Mouse (Mus musculus) left cerebral cortex, adult 2 months (tissue): ENCODE data around the gene Il10rb. TPM values are rescaled to one million over a fixed set of nuclear protein-coding genes. Genes with fewer than 3 reads are reported as not detected.

Experiments
- DNase-seq, 2 experiments: peaks; one replicate each; pipeline ENCODE4 v3.0.0; 2021 to 2022; ENCODE audit warnings: low spot score in 2 of 2, mixed read lengths in 1 of 2; ENCODE audit errors: extremely low spot score in 1 of 2
- H3K27ac ChIP-seq: fragments of 200-600 bp; 2 replicates; pipeline ENCODE4 v1.8.1; 2022
- H3K4me3 ChIP-seq: fragments of 200-600 bp; 2 replicates; pipeline ENCODE4 v1.8.1; 2022
- CTCF ChIP-seq: fragments of 200-600 bp; IDR thresholded peaks from 2 replicates; pipeline ENCODE4 v1.8.1; 2022; ENCODE audit warnings: antibody characterized with exemption, mild to moderate bottlenecking, moderate library complexity
- intact Hi-C: fragments of 180-260 bp; cut with DNase I; formaldehyde crosslinking; loops from one replicate; pipeline ENCODE4 v1.15.1; 2025
- total RNA-seq, 2 experiments: library from RNA; stranded (reverse); gene quantifications; 2 replicates each; pipeline ENCODE4 v1.2.3; 2021

Gene Il10rb
- total RNA-seq, 2 experiments from 2014 or later: 8.5 to 9.1 TPM

DNA sequence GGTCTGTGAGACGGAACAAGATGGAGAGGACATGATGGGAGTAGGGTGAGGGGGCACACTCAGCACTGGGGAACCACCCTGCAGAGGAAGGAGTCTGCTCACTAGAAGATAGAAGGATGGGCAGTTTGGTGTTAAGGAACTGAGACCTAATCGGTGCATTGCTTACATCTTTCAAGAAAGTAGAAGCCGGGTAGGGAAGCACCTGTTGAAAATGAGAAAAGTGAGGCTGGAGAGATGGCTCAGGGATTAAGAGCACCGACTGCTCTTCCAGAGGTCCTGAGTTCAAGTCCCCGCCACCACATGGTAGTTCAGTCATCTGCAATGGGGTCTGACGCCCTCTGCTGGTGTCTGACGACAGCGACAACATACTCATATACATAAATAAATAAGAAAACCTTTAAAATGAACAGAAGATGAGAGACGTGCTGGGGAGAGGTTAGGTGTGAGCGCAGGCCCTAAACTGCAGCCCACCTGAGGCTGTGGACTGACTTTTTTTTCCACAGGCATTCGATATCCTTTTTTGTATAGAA lies 53.9 kb downstream of the Il10rb start:
- TF ChIP-seq CTCF: peak; percentile 44
- DNase-seq: no peak
- H3K4me3 ChIP-seq: no peak overlapping the region
- intact Hi-C loops: loop anchor here (5.0 kb wide), 1 partner anchor 103 kb away; no protein-coding TSS in a partner anchor
- no peak overlapping the region for H3K27ac ChIP-seq

DNA sequence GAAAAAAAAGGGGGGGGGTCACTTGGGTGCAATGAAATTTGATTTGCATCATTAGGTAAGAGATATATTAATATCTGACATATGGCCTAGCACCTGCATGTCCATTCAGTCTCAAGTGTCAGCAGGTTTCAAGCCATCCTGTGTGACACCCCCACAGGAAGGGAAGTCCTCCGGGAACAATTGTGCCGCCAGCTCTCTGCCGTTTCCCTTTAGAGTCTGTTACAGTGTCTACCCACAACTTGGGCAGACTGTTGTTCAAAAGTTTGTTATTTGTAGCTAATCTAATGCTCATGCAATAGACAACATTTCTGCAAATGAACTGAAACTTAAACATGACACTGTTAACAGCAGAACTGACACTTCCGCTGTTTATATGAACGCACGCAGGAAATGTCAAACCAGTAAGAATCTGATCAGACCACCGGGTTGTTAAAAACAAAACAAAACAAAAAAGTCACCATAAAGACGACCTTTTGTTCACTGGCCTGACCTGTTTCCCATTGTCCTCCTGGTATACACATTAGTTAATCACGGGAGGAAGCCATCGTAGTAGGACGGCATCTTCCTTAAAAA lies 55.2 kb downstream of the Il10rb start:
- intact Hi-C loops: loop anchor here (5.0 kb wide), 1 partner anchor 104 kb away; no protein-coding TSS in a partner anchor
- no peak for DNase-seq
- Histone ChIP-seq H3K27ac (no peak overlapping the region; the same call in 1 of the 2 replicates), H3K4me3 (no peak overlapping the region)
- no peak for TF ChIP-seq CTCF

DNA sequence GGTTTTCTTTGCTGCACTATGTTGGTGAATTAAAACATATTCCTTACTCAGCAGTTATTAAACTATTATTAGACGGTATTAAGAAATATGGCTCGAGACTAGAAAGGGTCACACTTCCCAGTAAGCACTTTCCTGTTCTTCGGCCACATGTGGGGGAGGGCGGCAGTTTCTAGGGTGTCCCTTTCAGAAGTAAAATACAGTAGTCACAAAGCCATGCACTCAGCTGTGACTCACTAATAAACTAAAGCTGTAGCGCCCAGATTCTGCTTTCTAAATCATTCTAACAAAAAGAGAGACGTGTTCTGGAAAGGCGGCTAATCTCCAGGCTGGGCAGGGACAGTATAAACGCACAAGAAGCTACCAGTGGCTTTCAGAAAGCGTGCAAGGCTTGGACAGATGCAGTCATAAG lies 55.8 kb downstream of the Il10rb start:
- DNase-seq: no peak
- no peak overlapping the region for H3K4me3 ChIP-seq
- no peak overlapping the region for H3K27ac ChIP-seq
- intact Hi-C loops: loop anchor here (5.0 kb wide), 1 partner anchor 104 kb away; no protein-coding TSS in a partner anchor
- TF ChIP-seq CTCF: no peak

DNA sequence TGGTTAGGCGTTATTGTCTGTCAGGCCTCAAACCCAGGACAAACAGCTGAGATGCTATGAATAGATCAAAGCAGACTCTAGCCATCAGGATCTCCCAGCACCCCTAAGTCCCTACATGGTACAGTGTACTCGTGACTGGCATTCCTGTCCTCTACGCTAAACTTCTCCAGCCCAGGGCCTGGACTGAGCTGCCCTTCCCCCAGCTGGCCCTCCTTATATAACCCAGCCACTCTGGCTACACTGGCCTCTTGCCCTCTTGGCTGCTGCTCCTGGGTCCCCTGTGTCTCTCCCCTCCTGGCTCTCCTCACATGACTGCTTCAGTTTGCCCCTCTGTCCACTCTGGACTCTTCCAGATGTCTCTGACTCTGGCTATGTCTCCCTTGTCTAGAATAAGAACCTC lies 56.7 kb downstream of the Il10rb start:
- no peak for TF ChIP-seq CTCF
- Histone ChIP-seq H3K27ac (no peak overlapping the region), H3K4me3 (no peak overlapping the region)
- intact Hi-C loops: loop anchor here (5.0 kb wide), 1 partner anchor 105 kb away; no protein-coding TSS in a partner anchor
- DNase-seq: no peak

DNA sequence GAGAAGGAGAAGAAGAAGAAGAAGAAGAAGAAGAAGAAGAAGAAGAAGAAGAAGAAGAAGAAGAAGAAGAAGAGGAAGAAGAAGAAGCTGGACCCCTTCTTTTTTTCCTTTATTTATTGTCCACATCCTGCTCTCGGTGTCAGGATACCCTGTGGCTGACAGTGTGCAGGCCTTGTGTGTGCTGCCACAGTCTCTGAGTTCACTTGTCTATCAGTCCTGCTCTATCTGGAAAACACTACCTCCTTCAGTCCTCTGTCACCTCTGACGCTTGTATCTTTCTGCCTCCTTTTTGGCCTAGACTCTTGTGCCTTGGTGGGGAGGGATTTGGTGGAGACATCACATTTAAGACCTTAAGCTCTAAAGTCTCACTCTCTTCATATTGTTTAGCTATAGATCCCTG lies 57.4 kb downstream of the Il10rb start:
- Histone ChIP-seq H3K27ac (no peak overlapping the region), H3K4me3 (no peak overlapping the region)
- TF ChIP-seq CTCF: no peak
- intact Hi-C loops: loop anchor here (5.0 kb wide), 1 partner anchor 106 kb away; no protein-coding TSS in a partner anchor
- DNase-seq: no peak

DNA sequence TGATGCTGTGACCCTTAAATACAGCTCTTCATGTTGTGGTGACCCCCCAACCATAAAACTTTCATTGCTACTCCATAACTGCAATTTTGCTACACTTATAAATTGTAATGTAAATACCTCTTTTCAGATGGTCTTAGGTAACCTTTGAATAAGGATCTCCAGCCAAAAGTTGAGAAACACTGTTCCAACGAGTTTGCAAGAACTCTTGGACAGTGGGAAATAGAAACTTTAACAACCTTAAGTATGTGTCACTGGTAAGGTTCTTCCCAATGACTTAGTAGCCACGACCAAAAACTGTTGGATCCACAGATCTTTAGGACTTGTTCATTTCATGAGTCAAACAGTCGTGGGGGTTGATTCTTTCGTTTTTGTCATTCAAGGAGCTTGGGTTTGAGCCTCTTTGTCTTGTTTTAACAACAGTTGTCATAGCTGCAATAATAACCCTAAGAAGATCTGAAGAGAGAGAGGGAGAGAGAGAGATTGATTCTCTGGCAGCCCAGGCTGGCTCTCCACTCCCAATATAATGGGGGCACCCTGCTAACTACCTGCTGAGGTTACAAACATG lies 58.0 kb downstream of the Il10rb start:
- DNase-seq: no peak
- intact Hi-C loops: loop anchor here (2.0 to 5.0 kb wide), 3 partner anchors 21 to 107 kb away; partner anchors contain the start of gene Ifnar1
- H3K27ac ChIP-seq: no peak overlapping the region
- TF ChIP-seq CTCF: no peak
- H3K4me3 ChIP-seq: peak overlapping the region; percentile 60

DNA sequence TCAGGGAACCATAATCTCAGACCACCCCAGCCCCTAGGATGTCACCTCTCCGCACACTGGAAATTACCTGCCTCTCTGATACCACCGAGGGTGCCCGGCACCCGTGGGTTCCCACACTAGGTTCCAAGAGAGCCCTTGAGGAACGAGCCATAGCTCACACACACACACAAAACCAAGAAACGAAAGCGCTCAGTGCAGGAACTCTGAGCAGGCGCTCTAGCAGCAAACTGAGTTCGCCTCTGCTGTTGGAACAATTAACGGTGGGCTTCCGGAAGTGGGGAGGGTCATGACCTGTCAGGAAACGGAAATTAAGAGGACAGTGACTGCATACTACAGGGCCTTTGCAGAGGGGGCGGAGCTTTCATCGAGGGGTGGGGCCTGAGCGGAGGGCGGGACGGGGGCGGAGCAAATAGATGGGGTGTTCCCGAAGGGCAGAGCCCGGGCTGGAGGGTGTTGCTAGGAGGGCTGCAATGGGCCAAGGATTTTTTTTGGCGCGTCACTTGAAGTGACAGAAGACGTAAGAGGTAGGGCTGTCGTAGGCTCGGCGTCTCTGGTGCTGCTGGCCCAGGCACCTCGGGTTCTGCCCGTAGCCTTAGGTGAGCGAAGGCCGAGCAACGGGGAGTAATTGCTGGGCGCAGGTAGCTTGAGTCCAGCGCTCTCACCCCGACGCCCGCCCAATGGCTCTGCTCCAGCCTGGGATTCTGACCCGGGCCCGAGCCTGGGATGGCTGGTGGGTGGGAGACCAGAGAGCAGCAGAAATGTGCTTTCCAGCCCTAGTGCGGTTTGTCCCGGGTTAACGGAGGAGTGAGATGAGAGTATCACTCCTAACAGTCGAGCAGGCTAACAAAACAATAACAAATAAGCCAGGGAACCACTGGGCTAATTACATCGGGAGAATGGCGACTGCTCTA lies 58.9 kb downstream of the Il10rb start:
- Histone ChIP-seq H3K27ac (peak overlapping the region; percentile 78), H3K4me3 (peak overlapping the region; percentile 60)
- peak; percentile 73 to 81 for DNase-seq
- TF ChIP-seq CTCF: no peak
- intact Hi-C loops: loop anchor here (2.0 to 5.0 kb wide), 3 partner anchors 20 to 108 kb away; partner anchors contain the start of gene Ifnar1

DNA sequence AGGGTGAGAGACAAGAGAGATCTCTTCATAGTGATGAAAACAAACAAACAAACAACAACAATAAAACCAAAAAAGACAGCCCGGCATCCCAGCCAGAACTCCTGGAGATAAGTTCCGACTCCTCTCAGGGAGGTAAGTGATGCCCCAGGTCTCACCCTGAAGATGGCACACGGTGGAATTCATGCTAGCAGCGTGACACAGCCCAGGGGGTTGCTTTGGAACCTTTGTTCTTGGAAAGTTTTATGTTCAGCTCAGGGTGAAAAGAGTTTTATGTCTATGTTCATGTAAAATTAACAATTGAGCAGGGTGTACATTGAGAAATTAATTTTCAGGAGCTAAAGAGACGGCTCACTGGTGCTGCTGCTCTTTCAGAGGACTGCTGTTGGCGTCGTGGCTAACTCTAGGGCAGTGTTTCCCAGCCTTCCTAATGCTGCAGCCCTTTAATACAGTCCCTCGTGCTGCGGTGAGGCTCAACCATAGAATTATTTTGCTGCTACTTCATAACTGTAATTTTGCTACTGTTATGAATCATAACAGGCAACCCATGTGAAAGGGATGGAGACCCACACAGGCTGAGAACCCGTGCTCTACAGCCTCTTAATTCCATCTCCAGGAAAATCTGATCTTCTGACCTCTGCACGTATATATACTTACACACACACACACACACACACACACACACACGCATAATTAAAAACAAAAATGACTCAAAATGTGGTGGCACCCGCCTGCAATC lies 59.7 kb downstream of the Il10rb start:
- intact Hi-C loops: loop anchor here (2.0 kb wide), 2 partner anchors 19 to 53 kb away; partner anchors contain the start of gene Ifnar1
- no peak for TF ChIP-seq CTCF
- Histone ChIP-seq H3K4me3 (peak overlapping the region; percentile 60), H3K27ac (no peak overlapping the region)
- DNase-seq: no peak

DNA sequence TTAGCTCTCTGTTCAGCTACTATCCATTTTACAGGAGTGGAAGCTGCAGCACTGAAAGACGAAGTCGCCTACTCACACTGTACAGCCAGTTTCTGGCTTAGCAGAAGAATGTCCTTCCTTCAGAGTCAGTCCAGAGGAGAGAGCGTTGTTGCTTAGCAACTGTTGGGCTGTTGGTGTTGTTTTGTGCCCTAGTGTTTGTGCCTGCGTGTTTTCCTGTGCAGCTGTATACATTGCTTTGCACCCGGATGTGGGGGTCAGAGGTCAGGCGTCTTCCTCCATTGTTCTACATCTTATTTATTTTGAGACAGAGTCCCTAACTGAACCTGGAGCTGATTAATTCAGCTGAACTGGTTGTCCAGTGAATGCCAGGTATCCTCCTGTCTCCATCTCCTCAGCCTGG lies 60.6 kb downstream of the Il10rb start:
- TF ChIP-seq CTCF: no peak
- peak overlapping the region; percentile 47; the same call in 1 of the 2 replicates for H3K27ac ChIP-seq
- no peak overlapping the region for H3K4me3 ChIP-seq
- intact Hi-C loops: no loop called here
- no peak for DNase-seq

DNA sequence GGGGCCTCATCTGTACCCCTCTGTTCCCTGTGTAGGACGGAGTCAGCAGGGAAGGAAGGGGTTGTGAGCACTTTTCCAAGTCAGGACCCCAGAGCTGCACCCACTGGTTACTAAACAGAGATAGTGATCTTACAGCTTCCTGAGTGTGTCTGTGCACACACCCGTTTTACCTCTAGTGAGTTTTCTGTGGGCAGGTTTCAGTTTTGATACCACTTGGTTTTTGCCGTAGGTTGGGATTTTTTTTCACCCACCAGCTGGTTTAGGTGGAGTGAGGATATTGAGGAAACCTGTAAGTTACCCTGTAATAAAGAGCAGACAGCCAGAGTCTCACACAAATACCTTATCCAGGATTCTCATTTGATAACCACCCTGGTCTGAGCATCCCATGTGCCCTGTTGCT lies 64.5 kb downstream of the Il10rb start:
- intact Hi-C loops: no loop called here
- H3K4me3 ChIP-seq: no peak overlapping the region
- no peak for TF ChIP-seq CTCF
- no peak for DNase-seq
- no peak overlapping the region for H3K27ac ChIP-seq

DNA sequence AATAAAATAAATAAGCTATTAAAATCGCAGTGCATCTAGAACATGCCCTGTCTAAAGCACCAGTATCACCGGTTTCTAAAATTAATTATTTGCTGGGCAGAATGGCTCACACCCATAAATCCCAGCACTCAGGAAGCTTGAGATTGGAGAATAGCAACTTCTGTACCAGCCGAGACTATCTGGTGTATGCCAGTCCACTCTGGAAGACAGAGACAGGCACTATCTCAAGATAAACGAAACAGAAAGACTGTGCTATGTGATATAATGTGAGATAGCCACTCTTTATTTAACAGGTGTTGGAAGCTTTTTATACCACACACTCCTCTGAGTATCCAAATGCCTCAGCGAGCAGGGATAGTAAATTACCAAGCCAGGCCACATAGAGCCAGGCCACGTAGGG lies 65.5 kb downstream of the Il10rb start:
- DNase-seq: no peak
- no peak for TF ChIP-seq CTCF
- H3K27ac ChIP-seq: no peak overlapping the region
- H3K4me3 ChIP-seq: no peak overlapping the region
- intact Hi-C loops: no loop called here

Other genes with a start within 250 kb of the Il10rb start
- gene Olig2, start 180.7 kb upstream of the Il10rb start, total RNA-seq: 10 to 100 TPM; 21.8 to 22.3 TPM
- 10 to 100 TPM; 77.1 to 84.7 TPM for gene Olig1, start 136.4 kb upstream of the Il10rb start, total RNA-seq
- 10 to 100 TPM; 20.2 to 20.3 TPM for gene Ifnar2, start 33.4 kb upstream of the Il10rb start, total RNA-seq
- not detected for gene Gm21970, start 14.4 kb upstream of the Il10rb start, total RNA-seq
- gene Ifnar1, start 79.1 kb downstream of the Il10rb start, total RNA-seq: 10 to 100 TPM; 45.2 TPM
- 10 to 100 TPM; 30.0 to 32.7 TPM for gene Ifngr2, start 140.9 kb downstream of the Il10rb start, total RNA-seq
- gene Tmem50b, start 191.6 kb downstream of the Il10rb start, total RNA-seq: 10 to 100 TPM; 84.1 to 88.0 TPM
- gene Dnajc28, start 212.9 kb downstream of the Il10rb start, total RNA-seq: 1 to 10 TPM; 9.0 to 9.8 TPM
- 10 to 100 TPM; 48.4 to 52.8 TPM for gene Gart, start 240.8 kb downstream of the Il10rb start, total RNA-seq
- 100 to 1,000 TPM; 221 to 228 TPM for gene Son, start 241.3 kb downstream of the Il10rb start, total RNA-seq